Mouse (Mus musculus): ENCODE measurements around the gene Aph1a.

DNA sequence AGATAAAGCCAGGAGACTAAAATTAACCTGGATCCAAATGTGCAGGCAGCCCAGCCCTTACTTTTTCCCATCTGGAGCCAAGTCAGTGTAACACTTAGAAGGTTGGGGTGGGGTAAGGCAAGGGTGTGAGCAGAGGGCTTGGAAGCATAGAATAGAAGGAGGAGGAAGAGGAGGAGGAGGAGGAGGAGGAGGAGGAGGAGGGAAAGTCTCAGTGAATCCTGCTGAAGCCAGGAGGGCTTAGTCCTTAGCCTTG lies 8.5 kb downstream of the Aph1a start:
- TF ChIP-seq CTCF (IDR thresholded peaks at IDR 0.05; ENCODE audit: control insufficient read depth, insufficient read depth, insufficient replicate concordance, low read depth, low read length) (no peak), POLR2A (IDR thresholded peaks at IDR 0.05; ENCODE audit: control insufficient read depth, low read depth, low read length) (no peak)

Measured in testis, adult 2 months (tissue).